Mouse (Mus musculus) adrenal gland, adult 10 weeks (tissue): ENCODE data around the gene Olfr427. TPM values are rescaled to one million over a fixed set of nuclear protein-coding genes. Genes with fewer than 3 reads are reported as not detected.

ENCODE experiments used
- polyA plus RNA-seq: library from polyadenylated mRNA; stranded (reverse); fragments of 350-450 nt; fragmentation: Illumina TruSeq; extraction: RNeasy Lipid Tissue Mini Kit (QIAGEN cat#74804); gene quantifications from one replicate; pipeline ENCODE4 v1.2.3, GENCODE M21; 2014; ENCODE audit warnings: low read depth, low replicate concordance

Gene Olfr427
- not detected for polyA plus RNA-seq

DNA sequence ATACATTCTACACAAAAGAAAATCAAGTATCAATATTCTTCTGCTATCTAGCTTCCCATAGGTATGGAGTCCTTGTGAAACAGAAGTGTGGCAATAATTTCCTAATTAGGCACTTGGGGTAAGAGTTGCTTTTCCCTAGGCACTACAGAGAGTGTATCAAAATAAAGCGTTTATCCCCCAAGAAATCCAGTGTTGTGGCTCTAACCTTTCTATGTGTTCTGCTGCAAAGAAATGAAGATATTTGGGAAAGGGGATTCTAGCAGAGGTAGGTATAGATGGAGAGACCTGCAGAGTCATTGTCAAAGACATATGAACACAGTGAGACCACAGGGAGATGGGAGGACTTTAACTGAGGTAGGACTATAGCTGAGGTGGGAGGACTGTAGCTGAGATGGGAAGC lies at the start of gene Olfr427:
Gene Olfr427, plus strand, starts transcription at position 301 of the 400 bp plus-strand sequence.

GRCm38 (mm10) chr1:174048893-174049292 lies 47.8 kb upstream of the Olfr427 start, which contains the start of gene Olfr432:
Gene Olfr432, plus strand, starts transcription at chr1:174049205.

GRCm38 (mm10) chr1:174066305-174066704 lies 30.4 kb upstream of the Olfr427 start, which contains the start of gene Olfr430:
Gene Olfr430, plus strand, starts transcription at chr1:174066605.

DNA sequence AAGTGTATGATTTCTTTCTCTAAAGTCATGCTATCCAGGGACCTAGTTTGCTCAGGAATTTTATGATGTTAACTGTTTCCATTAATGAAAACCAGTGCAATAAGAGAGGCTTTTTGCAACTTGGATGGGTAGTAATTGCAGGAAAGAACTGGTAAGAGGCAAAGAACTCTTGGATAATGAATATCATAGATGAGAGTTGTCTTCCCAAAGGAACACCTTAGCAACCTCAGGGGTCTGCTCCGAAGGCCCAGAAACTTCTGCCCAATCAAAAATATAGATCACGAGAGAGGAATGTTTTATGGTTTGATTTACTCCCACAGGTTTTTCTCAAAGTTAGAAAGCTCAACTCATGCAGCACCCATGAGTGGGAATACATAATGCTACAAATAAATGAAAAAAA lies 12.7 kb upstream of the Olfr427 start, which contains the start of gene Olfr429:
Gene Olfr429, plus strand, starts transcription at position 301 of the 400 bp plus-strand sequence.

GRCm38 (mm10) chr1:174121062-174121461 lies 24.4 kb downstream of the Olfr427 start, which contains the start of gene Olfr231:
Gene Olfr231, minus strand, starts transcription at chr1:174121162.

GRCm38 (mm10) chr1:174131217-174131616 lies 34.5 kb downstream of the Olfr427 start, which contains the start of gene Olfr424:
Gene Olfr424, plus strand, starts transcription at chr1:174131517.

Other genes starting within 250 kb of the Olfr427 start
- gene Ifi211, start 183.8 kb upstream of the Olfr427 start, polyA plus RNA-seq: 14.0 TPM
- 98.6 TPM for gene Mndal, start 154.4 kb upstream of the Olfr427 start, polyA plus RNA-seq
- gene Ifi203, start 154.2 kb upstream of the Olfr427 start, polyA plus RNA-seq: 74.8 TPM
- gene Ifi202b, start 114.1 kb upstream of the Olfr427 start, polyA plus RNA-seq: not detected
- gene Ifi205, start 65.1 kb upstream of the Olfr427 start, polyA plus RNA-seq: 8.8 TPM
- gene Olfr433, start 56.2 kb upstream of the Olfr427 start, polyA plus RNA-seq: not detected
- gene Olfr432, start 47.7 kb upstream of the Olfr427 start, polyA plus RNA-seq: not detected
- gene Olfr430, start 30.3 kb upstream of the Olfr427 start, polyA plus RNA-seq: not detected
- not detected for gene Olfr429, start 12.6 kb upstream of the Olfr427 start, polyA plus RNA-seq
- gene Olfr231, start 24.3 kb downstream of the Olfr427 start, polyA plus RNA-seq: not detected
- not detected for gene Olfr424, start 34.6 kb downstream of the Olfr427 start, polyA plus RNA-seq
- gene Olfr420, start 58.7 kb downstream of the Olfr427 start, polyA plus RNA-seq: not detected
- not detected for gene Spta1, start 75.9 kb downstream of the Olfr427 start, polyA plus RNA-seq
- not detected for gene Olfr419, start 155.2 kb downstream of the Olfr427 start, polyA plus RNA-seq
- 1.4 TPM for gene Mptx1, start 233.6 kb downstream of the Olfr427 start, polyA plus RNA-seq